Mouse (Mus musculus) spleen, adult 2 months (tissue): Measurements from ENCODE around the gene Grk2.

Experiments used
- CTCF ChIP-seq: fragments of 200-500 bp; IDR thresholded peaks from 2 replicates; pipeline ENCODE4 v1.5.1; 2011; ENCODE audit warnings: mild to moderate bottlenecking, inconsistent platforms; ENCODE audit not compliant: insufficient read depth, insufficient read length, insufficient replicate concordance; ENCODE audit errors: extremely low read depth
- POLR2A ChIP-seq: fragments of 200-500 bp; IDR thresholded peaks from 2 replicates; pipeline ENCODE4 v1.6.1; 2011; ENCODE audit warnings: low read depth, low read length, inconsistent platforms

- TF ChIP-seq CTCF (peak; percentile 88; the same call in 1 of the 2 replicates), POLR2A (no peak)
Measured at GRCm38 (mm10) chr19:4309776-4310185, 3.8 kb upstream of the Grk2 start.
